Mouse (Mus musculus) thymus, postnatal 4 days (tissue): ENCODE results near the gene Dbndd2.

Experiments
- DNase-seq: peaks from one replicate; pipeline ENCODE4 v3.0.0; 2021

The Dbndd2 gene

DNA sequence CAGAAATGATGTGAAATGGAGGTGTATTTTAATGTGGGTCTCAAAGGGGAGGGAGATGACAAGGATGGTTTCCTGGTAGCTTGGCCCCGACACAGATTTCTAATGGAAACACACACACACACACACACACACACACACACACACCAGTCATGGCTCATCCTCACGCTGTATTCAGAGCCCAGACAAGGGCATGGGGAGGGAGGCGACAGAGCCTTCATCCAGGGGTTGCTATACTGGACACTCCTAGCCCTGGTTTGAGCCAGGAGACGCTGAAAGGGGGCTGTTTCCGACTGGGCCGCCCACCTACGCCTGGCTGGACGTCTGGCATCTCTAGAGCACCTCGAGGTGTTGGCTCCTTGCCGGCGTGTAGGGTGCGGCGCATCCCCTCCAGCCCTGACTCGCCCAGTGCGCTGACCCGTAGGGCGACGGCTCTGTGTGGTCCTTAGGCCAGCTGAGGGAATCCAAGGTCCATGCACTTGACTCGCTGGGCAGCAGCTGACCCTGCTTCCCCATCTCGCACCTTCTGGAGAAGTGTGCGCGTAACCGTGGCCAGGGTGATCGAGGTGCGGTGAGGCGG is at the start of gene Dbndd2:
Dbndd2 (plus strand) TSS at position 426 of the 577 bp plus-strand sequence.
- DNase-seq = no peak

DNA sequence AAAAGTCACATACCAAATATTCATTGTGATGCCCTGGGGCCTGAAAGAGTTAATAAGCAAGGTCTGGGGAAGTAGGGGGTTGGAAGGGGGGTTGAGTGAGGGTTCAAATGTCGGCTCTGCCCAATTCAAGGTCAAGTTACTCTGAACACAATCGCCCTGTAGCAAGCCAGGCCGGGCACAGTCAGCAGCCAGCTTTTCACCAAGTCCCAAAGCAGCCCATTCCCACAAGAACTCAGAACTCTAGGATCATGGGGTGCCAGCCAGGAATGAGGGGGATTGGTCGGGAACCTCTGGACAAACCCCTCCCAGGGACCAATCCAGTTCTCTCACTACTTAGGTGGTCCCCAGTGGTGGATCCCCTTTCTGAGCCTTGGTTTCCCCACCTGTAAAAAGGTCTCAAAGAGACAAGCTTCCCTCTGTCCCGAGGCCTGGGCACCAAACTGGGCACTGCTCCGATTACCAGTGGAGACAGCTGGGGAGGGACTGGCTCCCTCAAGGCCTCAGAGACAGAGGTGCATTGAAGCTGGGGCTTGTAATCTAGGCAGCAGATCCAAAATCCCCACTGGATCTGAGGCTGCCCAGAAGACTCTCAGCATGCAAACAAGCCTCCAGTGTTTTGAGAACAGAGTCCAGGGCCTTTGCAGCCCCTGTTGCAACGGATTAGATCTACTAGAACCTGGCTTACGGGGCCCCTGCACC is 49.5 kb upstream of the Dbndd2 start:
- no peak for DNase-seq

DNA sequence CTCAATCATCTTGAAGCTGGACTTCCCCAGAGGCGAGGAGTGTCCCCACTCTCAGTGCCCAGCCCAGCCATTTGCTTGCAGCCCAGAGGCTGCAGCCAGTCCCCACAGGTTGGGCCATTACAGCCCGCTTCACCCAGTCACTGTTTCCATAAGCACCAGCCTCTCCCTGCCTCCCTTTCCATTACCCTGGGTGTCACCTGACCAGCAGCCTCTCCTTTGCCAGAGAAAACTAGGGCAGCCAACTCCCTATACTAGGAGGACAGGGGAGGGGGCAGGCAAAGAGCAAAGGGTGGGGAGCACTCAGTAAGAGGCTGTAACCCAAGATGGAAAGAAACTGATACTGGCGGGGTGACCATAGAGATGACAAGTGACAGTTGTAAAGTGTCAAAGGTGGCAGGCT is 48.9 kb upstream of the Dbndd2 start:
- DNase-seq = no peak

DNA sequence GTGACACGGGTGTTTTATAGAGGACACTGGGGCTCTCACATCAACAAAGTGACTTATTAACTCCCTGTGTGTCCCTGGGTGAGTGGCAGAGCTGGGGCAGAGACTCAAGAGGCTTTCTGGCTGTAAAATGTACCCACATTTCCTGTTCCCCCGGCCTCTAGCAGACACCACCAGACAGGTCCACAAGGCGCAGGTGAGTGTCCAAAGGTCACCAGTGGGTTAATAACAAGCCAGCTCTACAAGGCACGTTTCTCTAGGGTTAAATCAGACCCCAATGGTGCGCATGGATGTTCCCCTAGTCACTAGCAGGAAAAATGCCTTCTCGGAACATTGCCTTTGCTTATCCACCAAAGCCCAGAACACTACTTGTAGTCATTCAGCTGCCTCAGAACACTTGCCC is 48.2 kb upstream of the Dbndd2 start:
- DNase-seq = no peak

DNA sequence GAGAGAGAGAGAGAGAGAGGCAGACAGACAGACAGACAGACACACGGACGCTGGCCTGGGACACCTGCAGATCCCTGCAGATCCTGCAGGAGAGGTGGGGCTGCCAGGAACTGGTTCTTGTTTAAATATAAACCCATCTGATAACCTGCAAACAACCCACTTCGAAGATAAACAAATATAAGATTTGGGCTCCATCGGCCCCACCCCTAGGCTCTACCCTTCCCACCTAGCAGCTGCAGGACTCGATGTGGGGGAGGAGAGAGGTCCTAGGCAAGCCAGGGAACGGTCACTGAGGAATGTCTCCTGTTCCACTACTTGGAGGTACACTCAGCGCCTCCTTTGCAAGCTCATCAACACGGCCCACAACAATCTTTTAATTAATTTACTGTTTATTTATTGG is 47.6 kb upstream of the Dbndd2 start:
- DNase-seq = no peak

DNA sequence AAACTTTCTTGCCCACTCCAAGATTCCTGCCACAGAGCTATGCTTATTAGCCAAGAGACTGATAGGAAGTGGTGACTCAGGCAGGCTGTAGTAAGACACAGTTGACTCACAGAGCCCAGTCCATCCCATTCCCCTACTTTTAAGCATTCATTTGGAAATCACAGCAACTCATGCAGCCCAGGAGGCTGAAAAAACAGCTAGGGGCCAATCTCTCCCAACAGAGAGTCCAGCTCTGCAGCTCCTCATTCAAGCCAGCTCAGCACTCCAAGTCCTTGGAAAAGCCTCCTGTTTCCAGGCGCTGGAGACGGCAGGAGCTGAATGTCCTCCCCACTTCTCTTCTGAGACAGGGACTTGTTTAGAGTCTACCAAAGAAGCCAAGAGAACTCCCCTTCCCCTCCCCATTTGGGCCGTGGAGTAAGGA is 46.9 kb upstream of the Dbndd2 start:
- no peak for DNase-seq

DNA sequence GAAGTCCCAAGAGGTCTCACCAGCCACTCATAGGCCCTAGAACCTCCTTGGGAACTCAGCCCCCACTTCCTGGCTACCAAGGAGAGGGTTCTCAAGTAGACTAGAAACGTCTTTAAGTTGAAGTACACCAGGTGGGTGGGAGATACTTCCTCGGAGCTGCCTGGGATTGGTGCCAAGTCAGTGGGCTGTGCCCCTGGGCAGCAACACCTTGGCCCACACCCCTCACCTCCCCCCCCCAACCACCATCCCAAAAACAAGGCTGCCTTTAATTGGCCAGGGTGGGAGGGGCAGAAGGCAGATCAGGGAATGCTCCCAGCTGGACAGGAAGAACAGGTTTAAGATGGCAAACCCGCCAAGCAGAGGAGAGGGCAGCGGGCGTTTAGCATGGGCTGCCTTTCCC is 45.6 kb upstream of the Dbndd2 start:
- DNase-seq = no peak

DNA sequence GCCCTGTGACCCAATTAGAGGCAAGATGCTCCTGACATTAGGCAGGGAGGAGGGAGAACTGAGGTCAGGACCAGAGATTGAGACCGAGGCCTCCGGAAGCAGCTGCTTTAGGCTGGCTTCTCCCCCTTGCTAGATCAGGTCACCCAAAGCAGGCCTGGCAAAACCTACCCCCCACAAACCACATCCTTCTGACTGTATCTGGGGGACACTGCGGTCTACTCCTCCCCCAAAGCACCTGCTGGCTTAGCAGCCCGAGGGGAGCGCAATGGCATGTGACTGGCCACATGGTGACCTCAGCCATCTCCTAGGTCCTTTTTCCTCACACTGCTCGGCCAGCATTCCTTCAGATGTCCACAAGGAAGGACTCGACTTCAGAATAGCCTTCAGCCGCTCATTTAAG is 44.8 kb upstream of the Dbndd2 start:
- DNase-seq = peak; percentile 50

DNA sequence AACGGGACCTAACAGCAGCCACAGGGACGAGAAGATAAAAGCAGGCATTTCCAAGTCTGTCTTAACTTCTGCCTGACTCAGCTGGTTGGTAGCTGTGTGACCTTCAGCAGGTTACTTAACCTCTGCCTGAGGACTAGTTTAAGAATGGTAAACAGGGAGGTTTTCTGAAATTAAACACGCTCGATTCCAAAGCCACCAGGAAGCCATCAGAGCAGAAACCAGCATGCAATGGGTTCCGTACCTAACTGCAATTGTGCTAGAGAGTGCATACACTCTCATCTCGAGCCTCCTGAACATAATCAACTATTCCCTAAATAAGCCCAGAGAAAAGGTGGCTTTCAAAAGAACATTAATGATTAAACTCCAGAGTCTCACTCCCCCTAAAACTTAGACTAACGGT is 44.2 kb upstream of the Dbndd2 start:
- no peak for DNase-seq

DNA sequence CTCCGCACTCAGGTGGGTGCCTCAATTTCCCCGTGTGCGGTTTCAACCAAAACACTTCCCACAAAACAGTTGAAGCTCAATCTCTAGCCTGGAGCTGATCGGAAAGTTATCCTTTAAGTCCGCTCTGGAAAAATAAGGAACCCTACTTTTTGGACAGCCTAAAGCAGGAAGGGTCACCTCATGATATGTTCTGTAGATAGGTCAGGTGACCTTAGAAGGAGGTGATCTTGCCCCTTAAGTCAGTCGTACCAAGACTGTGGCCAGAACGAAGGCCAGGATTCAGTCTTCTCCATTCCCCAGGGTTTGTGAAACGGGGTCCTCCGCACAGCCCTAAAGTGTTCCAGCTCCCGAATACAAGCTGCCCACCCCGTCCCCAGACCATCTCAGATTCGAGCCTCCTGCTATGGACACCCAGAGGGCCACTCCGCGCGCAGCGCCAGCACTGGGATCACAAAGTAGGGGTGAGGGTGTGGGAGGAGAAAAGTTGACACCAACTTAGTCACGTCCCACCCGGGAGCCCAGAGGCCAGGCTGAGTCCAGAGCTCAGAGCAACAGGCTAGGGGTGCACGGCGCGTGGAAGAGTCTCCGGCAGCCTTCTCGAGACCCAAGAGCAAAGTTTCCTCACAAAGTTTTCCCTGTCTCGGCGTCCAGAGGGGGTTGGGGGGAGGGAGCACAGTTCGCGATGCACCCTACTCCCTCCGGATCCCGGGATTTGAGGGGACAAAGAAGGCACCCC is 43.4 kb upstream of the Dbndd2 start:
- DNase-seq = peak; percentile 25

DNA sequence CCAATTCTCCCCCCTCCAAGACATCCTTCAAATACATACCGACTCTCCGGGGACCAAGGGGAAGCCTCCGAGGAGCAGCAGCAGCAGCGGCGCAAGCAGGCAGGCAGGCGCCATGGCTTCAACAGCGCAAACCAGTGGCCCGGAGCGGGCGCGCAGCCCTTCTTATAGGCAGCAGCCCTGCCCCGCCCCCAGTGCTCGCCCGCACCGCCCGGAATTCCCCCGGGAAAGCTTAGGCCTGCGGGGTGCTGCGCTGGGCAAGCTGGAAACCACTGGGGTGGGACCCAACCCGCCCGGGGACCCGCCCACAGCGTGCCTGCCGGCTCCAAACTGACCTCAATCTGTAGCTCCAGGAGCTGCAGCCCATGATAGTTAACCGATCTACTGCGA is 42.9 kb upstream of the Dbndd2 start:
- DNase-seq = peak; percentile 72

DNA sequence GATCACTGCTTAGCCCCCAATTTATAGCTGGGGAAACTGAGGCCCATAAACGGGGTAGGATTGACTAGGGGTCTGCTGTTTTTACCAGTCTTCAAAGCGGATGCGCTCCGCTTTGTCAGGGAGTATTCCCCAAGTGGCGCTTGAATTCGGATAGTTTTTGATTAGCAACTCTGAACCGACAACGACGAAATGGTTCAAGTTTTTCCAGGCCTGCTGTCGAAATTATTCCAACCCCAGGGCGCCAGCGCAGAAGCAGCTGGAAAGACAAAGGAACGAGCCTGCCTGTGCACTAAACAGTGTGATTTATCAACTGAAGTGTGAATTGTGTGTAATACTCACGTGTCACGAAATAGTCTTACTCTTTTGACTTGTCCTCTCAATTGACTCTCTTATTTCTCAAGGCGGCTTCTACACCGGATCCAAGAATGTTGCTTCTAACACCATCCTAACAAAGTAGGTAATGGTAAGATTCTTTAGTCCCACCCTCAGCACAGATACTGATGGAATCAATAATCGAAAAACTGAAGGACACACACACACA is 42.4 kb upstream of the Dbndd2 start, which contains the start of gene Sdc4:
Sdc4 (minus strand) TSS at position 428 of the 541 bp plus-strand sequence.
- DNase-seq = no peak

DNA sequence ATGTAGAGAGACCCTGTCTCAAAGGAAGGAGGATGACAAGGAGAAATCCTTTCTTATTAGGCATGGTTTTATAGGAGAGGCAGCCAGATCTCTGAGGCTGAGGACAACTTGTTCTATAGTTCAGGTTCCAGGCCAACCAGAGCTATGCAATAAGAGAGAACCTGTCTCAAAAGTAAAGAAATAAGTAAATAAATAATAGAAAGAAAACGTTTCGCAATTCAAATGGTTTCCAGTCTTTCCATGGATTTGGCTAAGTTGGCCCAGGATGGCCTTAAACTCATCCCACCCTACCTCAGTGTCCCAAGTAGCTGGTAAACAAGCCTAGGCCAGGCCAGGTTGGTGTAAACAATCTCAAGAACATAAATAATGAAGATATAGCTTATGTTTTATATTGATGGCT is 41.2 kb upstream of the Dbndd2 start:
- no peak for DNase-seq

DNA sequence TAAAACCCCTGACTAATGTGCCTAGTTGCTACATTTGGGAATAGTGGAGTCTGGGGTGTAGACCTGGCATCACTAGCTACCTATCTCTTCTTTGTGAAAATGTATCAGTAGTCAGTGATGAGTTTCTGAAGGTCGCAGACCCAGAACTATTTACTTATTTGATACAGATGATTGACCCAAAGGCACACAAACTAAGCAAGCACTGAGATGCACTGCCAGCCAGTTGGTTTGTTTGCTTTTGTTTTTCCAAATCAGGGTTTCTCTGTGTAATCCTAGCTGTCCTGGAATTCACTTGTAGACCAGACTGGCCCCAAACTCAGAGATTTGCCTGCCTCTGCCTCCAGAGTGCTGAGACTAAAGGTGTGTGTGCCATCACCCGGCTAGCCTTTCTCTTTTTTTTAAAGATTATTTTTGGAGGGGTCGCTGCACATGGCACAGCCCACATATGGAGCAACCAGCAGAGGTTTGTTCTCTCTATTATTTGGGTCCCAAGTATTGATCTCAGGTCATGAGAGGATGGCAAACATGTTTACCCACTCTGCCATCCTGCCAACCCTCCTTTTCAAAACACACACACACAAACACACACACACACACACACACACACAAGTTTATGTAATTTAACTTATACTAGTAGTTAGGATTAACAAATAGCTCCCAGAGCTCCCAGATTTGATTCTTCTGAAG is 40.4 kb upstream of the Dbndd2 start:
- DNase-seq = no peak

DNA sequence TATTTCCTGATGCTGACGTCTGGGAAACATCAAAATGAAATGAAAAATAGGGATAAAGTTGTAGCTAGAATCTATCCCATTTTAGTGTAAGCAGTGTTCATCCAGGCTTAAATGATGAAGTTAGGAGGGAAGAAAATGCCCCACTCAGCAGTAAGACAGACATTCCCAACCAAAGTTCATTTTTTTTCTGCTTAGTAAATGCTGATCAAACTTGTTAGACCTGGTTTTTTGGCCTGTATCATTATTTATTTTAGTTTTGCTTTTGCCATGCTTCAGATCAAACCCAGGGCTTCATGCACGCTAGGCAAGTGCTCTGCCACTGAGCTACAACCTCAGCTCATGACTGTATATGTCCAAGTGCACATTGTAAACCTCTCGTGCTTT is 39.8 kb upstream of the Dbndd2 start:
- DNase-seq = no peak

DNA sequence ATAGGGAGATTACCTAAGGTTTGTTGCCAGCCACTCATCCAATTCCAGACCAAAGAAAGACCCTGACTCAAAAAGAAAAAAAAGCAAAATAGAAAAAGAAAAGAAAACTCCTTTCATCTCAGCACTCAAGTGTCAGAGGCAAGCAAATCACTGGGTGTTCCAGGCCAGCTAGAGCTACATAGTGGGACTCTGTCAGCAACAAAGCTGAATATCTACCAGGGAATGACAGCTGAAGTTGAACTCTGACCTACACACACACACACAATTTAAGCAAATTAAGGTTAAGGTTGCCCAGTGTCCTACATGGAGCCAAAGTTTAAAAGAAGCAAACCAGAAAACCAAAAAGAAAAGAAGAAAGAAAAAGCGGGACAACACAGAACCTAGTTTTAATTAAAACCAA is 37.8 kb upstream of the Dbndd2 start:
- no peak for DNase-seq

DNA sequence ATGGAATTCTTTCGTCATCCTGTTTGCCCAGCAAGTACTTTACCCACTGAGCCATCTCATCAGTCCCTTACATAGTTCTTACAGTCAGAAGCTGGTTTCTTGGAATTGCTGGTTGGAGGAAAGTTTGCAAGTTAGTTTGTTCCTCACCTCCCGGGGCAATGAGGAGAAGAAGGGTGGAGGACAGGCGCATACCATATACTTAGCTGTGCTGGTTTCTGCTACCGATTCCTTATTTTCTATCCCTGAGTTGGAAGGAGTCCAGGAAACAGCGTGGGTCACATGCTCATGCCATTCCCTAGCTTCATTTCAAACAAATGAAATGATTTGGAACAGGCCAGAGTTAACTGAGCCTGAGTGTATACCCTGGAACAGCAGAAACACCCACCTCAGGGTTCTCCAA is 37.0 kb upstream of the Dbndd2 start:
- DNase-seq = no peak

DNA sequence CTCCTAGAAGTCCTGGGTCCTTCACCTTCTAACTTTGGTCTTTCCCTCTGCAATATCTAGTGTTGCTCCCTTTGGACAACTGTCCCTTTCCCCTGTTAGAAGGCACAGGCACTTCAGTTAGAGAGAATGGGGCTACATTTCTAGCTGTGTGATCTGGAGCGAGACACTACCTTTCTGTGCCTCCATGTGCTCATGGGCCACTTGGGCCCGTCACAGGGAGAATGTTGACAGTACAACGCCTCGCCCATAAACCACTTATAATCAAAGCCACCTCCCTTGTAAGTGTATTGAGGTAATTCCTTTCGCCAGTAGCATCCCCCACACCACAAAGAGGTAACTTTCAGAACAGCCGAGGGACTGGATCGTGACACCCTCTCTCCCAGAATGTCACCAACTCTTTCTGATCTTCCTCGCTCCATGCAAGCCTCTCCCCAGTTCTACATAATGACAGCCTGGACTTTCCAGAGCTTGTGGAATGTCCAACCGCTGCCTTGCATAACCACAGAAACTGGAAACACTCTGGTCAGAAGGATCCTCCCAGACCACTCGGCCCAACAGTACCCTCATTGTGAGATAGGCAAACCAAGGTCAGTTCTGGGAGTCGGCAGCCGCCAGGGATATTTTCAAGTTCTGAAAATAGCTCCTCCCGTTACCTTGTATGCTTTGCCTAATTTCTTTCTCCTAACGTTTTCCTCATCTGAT is 36.4 kb upstream of the Dbndd2 start:
- DNase-seq = no peak

DNA sequence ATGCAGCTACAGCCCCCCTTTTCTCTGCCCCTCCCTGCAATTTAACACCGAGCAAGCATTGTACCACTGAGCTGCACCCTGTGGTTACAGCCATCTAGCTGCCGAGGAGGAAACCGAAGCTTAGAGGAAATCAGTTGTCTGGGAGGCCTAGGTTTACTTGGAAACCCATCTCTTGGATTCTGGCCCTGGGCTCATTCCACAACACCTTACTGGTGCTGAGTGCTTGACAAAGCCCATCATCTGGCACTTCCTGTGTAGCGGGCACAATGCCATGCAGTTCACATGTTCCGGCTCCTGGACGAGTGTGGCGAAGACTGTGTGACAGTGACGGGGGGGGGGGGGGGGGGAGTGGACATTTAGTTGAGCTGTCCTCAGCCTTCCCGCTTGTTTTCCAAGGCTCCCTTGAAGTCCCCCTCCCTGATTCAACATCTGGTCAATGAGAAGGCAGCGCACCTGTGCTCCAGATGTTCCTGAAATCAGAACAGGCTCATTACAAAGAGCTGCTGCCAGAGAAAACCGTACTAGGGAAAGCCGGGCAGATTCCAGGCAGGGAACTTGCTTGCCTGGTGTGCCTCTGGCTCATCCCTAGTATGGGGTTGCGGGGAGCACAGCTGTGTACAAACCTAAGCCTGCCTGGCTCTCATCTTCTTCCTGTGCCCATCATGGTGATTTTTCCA is 33.8 kb upstream of the Dbndd2 start:
- no peak for DNase-seq

DNA sequence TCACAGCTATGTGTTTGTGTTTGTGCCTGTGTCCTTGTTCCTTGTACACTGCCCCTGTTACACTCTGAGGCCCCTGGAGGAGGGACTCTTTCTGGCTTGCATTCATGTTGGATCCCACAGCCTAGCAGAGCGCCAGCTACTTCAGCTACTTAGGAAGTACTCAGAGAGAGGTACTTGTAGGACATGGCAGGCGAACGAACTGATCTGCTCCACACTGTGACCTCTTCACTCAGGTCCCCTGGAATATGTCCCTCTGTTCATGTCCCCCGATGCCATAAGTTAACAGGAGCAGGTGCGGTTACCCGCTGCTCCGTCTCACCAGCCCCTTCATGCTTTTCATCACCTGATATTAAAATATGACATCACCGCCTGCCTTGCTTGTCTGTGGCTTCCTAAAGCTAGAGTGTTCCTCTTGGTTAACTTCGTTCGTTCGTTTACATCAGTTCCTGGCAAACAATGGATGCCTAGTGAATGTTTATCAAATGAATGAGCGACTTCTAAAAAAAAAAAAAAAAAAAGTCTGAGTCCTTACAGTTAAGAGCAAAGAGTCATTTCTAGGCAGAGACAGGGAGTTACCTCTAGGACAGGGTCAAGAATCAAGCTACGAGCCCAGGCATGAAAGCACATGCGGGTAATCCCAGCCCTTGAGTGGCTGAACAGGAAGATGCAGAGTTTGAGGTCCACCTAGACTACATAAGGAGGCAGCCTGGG is 32.7 kb upstream of the Dbndd2 start:
- no peak for DNase-seq

DNA sequence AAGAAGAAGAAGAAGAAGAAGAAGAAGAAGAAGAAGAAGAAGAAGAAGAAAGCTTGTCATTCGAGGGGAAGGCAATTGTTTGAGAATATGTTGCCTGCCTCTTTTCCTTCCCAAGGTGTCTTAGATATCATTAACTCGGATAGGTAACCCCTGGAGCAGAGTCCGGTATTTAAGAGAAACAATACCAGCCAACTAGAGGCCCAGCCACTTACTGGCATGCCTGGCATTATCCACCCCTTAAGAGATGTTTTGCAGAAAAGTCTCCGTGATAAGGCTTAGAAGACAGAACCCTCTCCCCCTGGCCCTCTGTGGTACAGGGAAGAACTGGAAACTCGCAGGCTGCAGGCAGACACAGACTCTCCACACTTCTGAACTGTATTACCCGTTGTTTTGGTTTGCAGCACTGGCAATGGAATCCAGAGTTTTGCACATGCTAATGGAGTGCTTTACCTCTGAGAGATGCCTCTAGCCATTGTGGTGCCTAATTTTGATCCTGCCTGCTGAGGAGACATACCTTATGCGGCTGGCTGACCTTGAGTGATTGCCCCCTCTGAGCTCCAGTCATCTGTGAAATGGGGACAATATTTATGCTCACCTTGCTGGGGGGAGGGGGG is 31.9 kb upstream of the Dbndd2 start:
- no peak for DNase-seq
